Mouse (Mus musculus): ENCODE measurements around the gene Spin2d.
"Not testable (repeated sequence)": the region's sequence is repeated elsewhere in the genome, so short reads cannot be mapped to it uniquely, and the experiment has no call there.

Gene Spin2d

DNA sequence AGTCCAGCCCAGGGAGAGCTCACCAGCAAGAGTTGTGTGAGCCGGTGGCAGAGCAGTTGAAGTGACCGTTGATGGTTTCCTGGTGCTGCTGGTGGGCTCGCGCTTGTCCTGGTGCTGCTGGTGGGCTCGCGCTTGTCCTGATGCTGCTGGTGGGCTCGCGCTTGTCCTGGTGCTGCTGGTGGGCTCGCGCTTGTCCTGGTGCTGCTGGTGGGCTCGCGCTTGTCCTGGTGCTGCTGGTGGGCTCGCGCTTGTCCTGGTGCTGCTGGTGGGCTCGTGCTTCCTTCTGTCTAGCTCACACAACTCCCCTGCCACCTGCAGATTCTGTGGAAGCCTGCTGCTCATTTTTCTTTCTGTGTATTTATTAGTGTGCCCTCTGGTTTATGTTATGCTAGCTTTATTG lies at the start of gene Spin2d:
Gene Spin2d (minus strand): TSS at position 101 of the 400 bp plus-strand sequence.
- not testable (repeated sequence) for DNase-seq (ENCODE audit: low read depth, low spot score)

DNA sequence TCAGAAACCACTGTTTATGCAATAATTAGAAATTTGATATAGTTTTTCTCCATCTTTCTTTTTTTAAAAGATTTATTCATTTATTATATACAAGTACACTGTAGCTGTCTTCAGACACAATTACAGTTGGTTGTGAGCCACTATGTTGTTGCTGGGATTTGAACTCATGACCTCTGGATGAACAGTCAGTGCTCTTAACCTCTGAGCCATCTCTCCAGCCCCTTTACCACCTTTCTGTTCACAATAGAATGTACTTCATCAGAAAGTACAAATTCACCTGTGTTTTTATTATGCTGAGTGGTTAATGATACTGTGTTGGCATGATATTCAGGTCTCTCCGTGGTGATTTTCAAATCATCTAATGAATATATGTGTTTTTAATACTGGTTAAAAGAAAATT lies 48.6 kb upstream of the Spin2d start:
- no peak for DNase-seq (ENCODE audit: low read depth, low spot score)

DNA sequence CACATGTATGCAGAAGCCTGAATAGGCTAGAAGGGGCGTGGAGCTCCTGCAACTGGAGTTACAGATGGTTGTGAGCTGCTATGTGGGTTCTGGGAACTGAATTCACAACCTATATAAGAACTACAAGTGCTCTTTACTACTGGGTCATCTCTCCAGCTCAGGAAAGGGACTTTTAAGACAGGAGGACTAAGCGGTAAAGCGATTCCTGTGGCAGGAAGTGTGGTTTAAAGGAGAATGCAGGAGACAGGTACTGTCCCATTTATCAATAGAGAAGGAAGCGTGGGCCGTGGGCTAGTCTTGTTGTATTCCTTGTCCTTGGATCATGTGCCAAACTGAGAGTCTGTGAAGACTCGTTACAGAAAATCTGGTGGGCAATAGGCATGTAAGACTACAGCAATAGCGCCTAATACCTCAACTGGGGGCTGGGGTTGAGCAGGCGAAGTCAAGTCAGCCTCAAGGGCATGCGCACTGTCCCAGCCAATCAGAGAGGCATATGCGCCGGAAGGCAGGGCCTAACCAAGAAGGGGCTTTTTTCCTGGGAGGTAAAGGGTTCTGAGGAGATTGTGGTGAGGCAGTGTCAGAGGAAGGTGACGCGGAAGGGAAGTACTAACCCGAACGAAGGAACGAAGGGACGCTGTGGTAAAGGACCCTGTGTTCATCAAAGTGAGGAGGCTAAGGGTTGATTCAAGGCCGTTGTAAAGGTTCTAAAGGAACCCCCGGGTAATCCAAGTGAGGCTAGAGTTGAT lies 37.2 kb upstream of the Spin2d start, which contains the start of gene Xlr4b:
Gene Xlr4b (plus strand): TSS at position 515 of the 746 bp plus-strand sequence.
- DNase-seq (ENCODE audit: low read depth, low spot score): not testable (repeated sequence)

DNA sequence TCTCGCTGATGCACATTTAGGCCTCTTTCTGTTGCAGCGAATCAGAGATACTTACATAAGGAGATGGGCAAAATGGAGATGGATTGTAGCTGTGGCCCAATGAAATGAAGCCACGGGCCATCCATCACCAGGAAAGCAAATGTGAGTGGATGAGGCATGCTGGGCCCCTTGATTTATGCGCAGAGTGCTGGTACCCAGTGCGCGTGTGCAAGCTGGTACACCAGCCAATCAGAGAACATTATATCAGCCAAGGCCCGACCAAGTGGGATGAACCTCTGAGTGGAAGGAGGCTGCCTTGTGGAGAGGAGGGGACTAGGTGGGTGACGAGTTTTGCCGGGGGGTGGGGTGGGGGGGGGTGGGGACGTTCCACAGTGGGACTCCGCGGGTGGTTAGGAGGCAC lies 15.1 kb upstream of the Spin2d start, which contains the start of gene Xlr3b:
Gene Xlr3b (plus strand): TSS at position 274 of the 400 bp plus-strand sequence.
- DNase-seq (ENCODE audit: low read depth, low spot score): peak; percentile 3

DNA sequence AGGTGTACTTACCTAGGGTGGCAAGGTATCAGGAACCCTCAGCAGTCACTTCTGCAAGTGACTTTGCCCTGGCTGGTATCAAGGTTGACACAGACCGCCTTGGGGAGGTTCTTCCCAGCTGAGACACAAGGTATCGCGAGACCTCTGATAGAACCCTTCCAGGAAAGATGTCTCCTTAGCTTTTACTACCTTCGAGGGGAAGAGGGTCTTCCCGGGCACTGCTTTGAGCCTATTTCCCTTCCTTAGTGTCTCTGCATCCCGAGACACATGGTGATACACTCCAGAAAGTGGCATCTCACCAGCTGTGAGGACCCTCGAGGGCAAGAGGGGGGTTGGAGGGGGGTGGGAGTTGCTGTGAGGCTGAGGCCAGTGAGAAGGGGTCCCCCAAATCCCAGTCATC lies 27.4 kb downstream of the Spin2d start, which contains the start of gene DXBay18:
Gene DXBay18 (minus strand): TSS at position 101 of the 400 bp plus-strand sequence.
- DNase-seq (ENCODE audit: low read depth, low spot score): not testable (repeated sequence)

DNA sequence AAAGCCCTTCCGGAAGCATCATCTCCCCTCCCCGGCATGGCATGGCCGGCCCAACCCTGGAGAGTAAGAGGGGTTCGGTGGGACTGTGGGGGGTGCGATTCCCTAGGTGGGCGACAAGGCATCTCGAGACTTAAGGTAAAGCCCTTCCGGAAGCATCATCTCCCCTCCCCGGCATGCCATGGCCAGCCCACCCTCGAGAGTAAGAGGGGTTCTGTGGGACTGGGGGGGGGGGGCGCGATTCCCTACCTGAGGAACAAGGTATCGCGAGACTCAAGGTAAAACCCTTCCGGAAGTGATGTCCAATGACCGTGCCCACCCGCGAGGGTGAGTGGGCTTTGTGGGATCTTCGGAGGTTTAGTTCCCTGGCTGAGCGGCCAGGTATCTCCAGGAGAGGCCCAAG lies 28.3 kb downstream of the Spin2d start, which contains the start of gene Xlr5b:
Gene Xlr5b (plus strand): TSS at position 301 of the 400 bp plus-strand sequence.
- DNase-seq (ENCODE audit: low read depth, low spot score): not testable (repeated sequence)

DNA sequence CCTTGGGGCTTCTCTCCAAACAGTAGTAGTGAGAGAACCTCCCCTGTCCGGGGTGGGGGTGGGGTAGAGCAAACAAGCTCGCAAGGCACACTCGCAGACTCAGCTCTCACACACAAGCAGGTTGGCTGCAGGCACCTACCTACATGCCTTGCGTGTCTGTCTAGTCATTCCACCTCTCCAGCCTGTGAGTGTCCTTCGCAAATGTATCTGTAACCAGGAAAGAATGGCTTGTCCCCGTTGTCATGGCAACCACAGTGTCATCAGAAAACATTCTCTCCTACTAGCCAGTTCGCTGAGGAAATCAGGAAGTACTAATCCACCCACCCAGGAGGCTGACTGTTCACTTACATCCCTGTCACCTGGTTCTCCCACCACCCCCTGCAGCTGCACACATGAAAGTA lies 33.6 kb downstream of the Spin2d start:
- DNase-seq (ENCODE audit: low read depth, low spot score): not testable (repeated sequence)
